Mouse (Mus musculus) lung, embryonic 14.5 days (tissue): ENCODE data around the gene Lypd9. TPM values are rescaled to one million over a fixed set of nuclear protein-coding genes. Genes with fewer than 3 reads are reported as not detected.

ENCODE experiments used
- ATAC-seq: fragments of 200-750 bp; cut with Nextera tagmentation; 2 replicates; pipeline ENCODE4 v1.8.0; 2017; ENCODE audit warnings: mild to moderate bottlenecking, moderate TSS enrichment, moderate library complexity; ENCODE audit not compliant: insufficient read depth
- DNase-seq: peaks from one replicate; pipeline ENCODE4 v3.0.0-alpha.2; 2015
- H3K27ac ChIP-seq: fragments of 300-500 bp; sonication (generic); 2 replicates; pipeline ENCODE4 v1.5.1; 2014; ENCODE audit warnings: low read depth, mild to moderate bottlenecking, moderate library complexity
- H3K27me3 ChIP-seq: fragments of 300-500 bp; sonication (generic); 2 replicates; pipeline ENCODE4 v1.6.1; 2014; ENCODE audit warnings: low read length, control low read depth; ENCODE audit not compliant: insufficient read depth
- H3K36me3 ChIP-seq: fragments of 300-500 bp; sonication (generic); 2 replicates; pipeline ENCODE4 v1.6.1; 2014; ENCODE audit warnings: control low read depth; ENCODE audit not compliant: insufficient read depth
- H3K4me1 ChIP-seq: fragments of 300-500 bp; sonication (generic); 2 replicates; pipeline ENCODE4 v1.6.1; 2014; ENCODE audit warnings: antibody characterized with exemption, control low read depth; ENCODE audit not compliant: insufficient read depth
- H3K4me2 ChIP-seq: fragments of 300-500 bp; sonication (generic); 2 replicates; pipeline ENCODE4 v1.6.1; 2014; ENCODE audit warnings: mild to moderate bottlenecking
- H3K4me3 ChIP-seq: fragments of 300-500 bp; sonication (generic); 2 replicates; pipeline ENCODE4 v1.5.1; 2014; ENCODE audit warnings: low read depth, low read length
- H3K9ac ChIP-seq: fragments of 300-500 bp; sonication (generic); 2 replicates; pipeline ENCODE4 v1.6.1; 2014
- H3K9me3 ChIP-seq: fragments of 300-500 bp; sonication (generic); 2 replicates; pipeline ENCODE4 v1.6.1; 2016; ENCODE audit warnings: low read depth, low read length, control low read depth
- CTCF ChIP-seq: IDR thresholded peaks from 2 replicates; pipeline ENCODE4 v1.5.1; 2016; ENCODE audit warnings: antibody characterized with exemption, low read depth
- WGBS: fragments of 180-500 bp; shearing (Covaris S2); extraction: QIAGEN DNeasy Blood & Tissue Kit; methylation state at CpG from one replicate; pipeline ENCODE4 v1.1.7; 2014; 5-methylcytosine and 5-hydroxymethylcytosine counted together
- polyA plus RNA-seq: library from polyadenylated mRNA; unstranded; fragments of >200 nt; fragmentation: Nextera tagmentation; extraction: Ambion mirVana; gene quantifications from 2 replicates; pipeline ENCODE4 v1.2.1, GENCODE M21; 2014

Gene Lypd9
- polyA plus RNA-seq, 1 experiment from 2014 or later = not detected

DNA sequence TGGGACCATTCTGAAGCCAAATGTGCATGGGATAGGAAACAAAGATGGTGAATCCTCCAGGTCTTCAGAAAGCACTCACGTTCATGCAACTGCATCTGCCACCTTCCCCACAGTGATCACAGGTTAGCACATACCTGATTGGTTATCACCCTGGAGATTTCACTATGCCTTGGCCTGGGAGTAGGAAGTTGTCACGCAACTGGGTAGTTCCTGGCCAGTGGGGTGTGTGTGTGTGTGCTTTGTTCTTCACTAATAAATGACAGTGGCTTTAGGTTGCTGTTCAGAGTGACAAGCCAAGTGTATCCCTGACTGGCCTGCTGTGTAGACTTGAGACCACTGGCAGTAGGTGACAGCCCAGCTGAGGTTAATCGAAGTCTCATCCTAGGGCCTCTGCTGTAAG, 20.5 kb downstream of the Lypd9 start, which contains the start of gene Gm12253:
Gene Gm12253, plus strand, starts transcription at position 301 of the 400 bp plus-strand sequence.
- DNase-seq (no peak), ATAC-seq (no peak)
- Histone ChIP-seq H3K9me3 (no peaks in the 10 kb centered on the region), H3K27ac (no peak within 1 kb of the TSS), H3K36me3 (no peaks in the 10 kb centered on the region), H3K27me3 (no peaks in the 10 kb centered on the region), H3K9ac (no peak within 1 kb of the TSS), H3K4me3 (no peak within 1 kb of the TSS), H3K4me2 (no peak within 1 kb of the TSS), H3K4me1 (no peaks in the 10 kb centered on the region)
- no peak for TF ChIP-seq CTCF
- 74% methylated on average over 3 of the region's 3 CpGs for WGBS

DNA sequence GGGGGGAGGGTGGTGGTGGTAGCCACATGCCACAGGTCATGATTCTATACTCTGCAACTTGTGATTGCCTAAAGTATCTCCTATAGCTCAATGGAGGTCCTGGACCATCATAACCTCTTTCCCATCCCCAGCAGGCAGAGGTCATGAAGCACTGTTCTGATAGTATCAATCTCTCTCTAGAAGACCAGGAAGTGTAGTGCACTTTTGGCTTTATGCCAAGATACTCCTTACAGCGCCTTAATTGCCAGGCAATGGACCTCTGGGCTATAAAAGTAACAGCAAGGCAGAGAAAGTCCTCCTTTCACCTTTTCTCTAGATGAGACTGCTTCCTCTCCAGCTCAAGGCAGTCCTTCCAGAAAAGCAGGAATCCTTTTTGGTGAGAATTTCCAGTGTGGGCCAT, 31.9 kb downstream of the Lypd9 start, which contains the start of gene 1810065E05Rik:
Gene 1810065E05Rik, plus strand, starts transcription at position 297 of the 400 bp plus-strand sequence.
- Histone ChIP-seq H3K4me1 (no peaks in the 10 kb centered on the region), H3K9ac (no peak within 1 kb of the TSS), H3K27me3 (no peaks in the 10 kb centered on the region), H3K36me3 (no peaks in the 10 kb centered on the region), H3K27ac (no peak within 1 kb of the TSS), H3K4me2 (no peak within 1 kb of the TSS), H3K9me3 (no peaks in the 10 kb centered on the region), H3K4me3 (no peak within 1 kb of the TSS)
- TF ChIP-seq CTCF = no peak
- DNase-seq = no peak
- WGBS = 66% methylated on average over 1 of the region's 1 CpGs
- no peak for ATAC-seq

DNA sequence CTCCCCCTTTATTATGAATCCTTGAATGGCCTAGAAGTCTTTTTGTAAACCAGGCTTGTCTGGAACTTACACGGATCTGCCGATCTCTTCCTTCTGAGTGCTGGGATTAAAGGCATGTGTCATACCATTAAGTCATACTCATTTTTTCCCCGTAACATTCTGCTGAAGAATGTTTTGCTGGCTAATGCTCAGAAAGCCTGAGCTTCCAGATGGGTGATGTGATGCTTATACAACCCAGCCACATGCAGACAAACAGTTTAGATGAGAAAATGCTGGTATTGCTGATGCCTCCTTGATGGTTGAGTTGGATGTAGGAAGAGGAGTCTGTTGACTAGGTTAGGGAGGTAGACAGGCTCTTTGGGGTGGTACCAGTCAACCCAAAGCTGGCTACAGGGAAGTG, 34.4 kb downstream of the Lypd9 start:
- no peak for ATAC-seq

DNA sequence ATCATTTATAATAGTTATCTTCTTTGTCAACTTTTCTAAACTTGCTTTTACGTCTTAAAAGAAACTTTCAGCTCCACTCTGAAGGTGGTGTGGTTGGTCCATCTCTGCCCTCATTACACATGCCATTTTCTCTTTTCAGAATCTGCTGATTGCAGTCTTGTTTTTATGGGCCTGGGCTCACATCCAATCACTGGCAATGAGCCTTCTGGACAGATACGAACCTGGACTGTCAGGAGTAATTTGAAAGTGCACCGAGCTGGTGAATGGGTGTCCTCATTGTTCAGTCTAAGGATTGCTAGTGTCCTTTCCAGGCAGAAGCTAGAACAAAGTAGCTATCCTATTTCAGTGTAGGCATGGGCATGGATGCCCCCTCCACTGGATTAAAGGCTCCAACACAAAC, 44.7 kb downstream of the Lypd9 start:
- DNase-seq = no peak
- 67% methylated on average over 3 of the region's 3 CpGs for WGBS

More for the DNA sequence above, 34.4 kb downstream of the Lypd9 start:
- Histone ChIP-seq H3K4me1 (no peaks in the 10 kb centered on the region), H3K36me3 (no peaks in the 10 kb centered on the region), H3K27me3 (no peaks in the 10 kb centered on the region), H3K9me3 (no peaks in the 10 kb centered on the region), H3K4me2 (no peak overlapping the region), H3K9ac (no peak overlapping the region), H3K27ac (no peak overlapping the region), H3K4me3 (no peak overlapping the region)
- DNase-seq = no peak
- TF ChIP-seq CTCF = no peak
- 49% methylated on average over 3 of the region's 3 CpGs for WGBS

DNA sequence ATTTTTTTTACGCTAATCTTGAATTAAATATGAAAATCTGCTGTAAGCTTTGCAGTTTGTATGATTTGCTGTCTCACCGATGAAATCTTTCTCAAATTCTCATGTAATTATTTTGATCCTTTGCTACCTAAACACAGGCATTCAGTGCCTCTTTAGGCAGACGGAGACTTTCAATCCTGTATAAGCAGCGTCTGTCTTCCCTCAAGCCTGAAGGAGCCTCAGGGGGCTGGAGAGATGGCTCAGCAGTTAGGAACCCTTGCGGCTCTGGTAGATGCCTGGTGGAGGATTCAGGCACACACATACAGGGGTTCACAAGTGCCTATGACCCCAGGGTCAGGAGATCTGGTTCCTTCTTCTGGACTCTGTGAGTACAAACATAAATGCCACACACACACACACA, 52.1 kb downstream of the Lypd9 start:
- ATAC-seq = no peak
- H3K4me1 ChIP-seq = no peaks in the 10 kb centered on the region
- WGBS = 54% methylated on average over 5 of the region's 5 CpGs
- H3K4me3 ChIP-seq = no peak overlapping the region
- H3K9me3 ChIP-seq = no peaks in the 10 kb centered on the region
- no peaks in the 10 kb centered on the region for H3K27me3 ChIP-seq
- DNase-seq = no peak
- H3K4me2 ChIP-seq = no peak overlapping the region
- TF ChIP-seq CTCF = no peak
- H3K36me3 ChIP-seq = no peaks in the 10 kb centered on the region
- no peak overlapping the region for H3K9ac ChIP-seq
- H3K27ac ChIP-seq = no peak overlapping the region

More for the DNA sequence above, 44.7 kb downstream of the Lypd9 start:
- no peaks in the 10 kb centered on the region for H3K27me3 ChIP-seq
- no peak for TF ChIP-seq CTCF
- H3K9ac ChIP-seq = no peak overlapping the region
- no peak overlapping the region for H3K4me3 ChIP-seq
- H3K27ac ChIP-seq = no peak overlapping the region
- ATAC-seq = no peak
- H3K4me1 ChIP-seq = no peaks in the 10 kb centered on the region
- no peaks in the 10 kb centered on the region for H3K36me3 ChIP-seq
- no peak overlapping the region for H3K4me2 ChIP-seq
- H3K9me3 ChIP-seq = no peaks in the 10 kb centered on the region

DNA sequence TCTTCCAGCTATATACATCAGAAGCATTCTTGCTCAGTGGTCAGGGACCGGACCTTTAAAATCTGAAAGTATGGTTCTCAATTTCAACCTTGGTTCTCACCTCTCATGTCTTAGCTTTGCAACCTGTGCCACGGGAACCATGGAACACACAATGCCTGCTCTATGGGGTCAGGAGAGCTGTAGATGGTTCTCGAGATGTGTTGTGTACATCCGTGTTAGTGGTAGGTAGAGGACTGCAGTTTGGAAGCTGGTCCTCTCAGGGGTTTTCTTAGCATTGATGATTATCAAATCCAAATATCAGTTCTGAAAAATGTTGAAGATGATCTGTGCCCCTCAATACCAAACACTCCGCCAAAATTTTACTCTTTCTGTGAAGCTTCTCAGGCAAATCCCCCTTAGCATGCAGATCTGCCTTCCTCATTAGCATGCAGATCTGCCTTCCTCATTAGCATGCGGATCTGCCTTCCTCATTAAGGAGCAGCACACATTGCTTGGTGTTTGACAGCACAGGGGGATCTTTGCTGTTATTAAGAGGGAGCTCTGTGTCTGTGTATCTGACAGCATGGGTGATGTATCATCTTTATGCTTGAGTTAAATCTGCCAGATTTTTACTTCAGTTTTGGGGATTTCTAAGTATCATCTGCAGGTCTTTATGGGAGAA, 52.6 kb downstream of the Lypd9 start:
- Histone ChIP-seq H3K27ac (no peak overlapping the region), H3K27me3 (no peaks in the 10 kb centered on the region), H3K4me3 (no peak overlapping the region), H3K9me3 (no peaks in the 10 kb centered on the region), H3K36me3 (no peaks in the 10 kb centered on the region), H3K4me2 (no peak overlapping the region), H3K4me1 (no peaks in the 10 kb centered on the region), H3K9ac (no peak overlapping the region)
- WGBS = 56% methylated on average over 6 of the region's 6 CpGs
- no peak for TF ChIP-seq CTCF
- ATAC-seq = no peak
- DNase-seq = no peak

Other genes with a start within 250 kb of the Lypd9 start
- gene 4930438A08Rik, start 178.1 kb downstream of the Lypd9 start, polyA plus RNA-seq = not detected in 2 replicates
- 13.9 and 15.2 TPM in 2 replicates for gene Zfp692, start 145.9 kb downstream of the Lypd9 start, polyA plus RNA-seq
- 31.3 and 39.1 TPM in 2 replicates for gene Zfp672, start 122.6 kb downstream of the Lypd9 start, polyA plus RNA-seq
- gene Sh3bp5l, start 122.2 kb downstream of the Lypd9 start, polyA plus RNA-seq = 26.3 and 26.4 TPM in 2 replicates
- not detected in 2 replicates for gene Lypd8, start 73.9 kb downstream of the Lypd9 start, polyA plus RNA-seq
- gene 1810065E05Rik, start 31.8 kb downstream of the Lypd9 start, polyA plus RNA-seq = not detected in 2 replicates
- gene Gm12253, start 20.4 kb downstream of the Lypd9 start, polyA plus RNA-seq = not detected in 2 replicates
- gene Olfr30, start 9.3 kb upstream of the Lypd9 start, polyA plus RNA-seq = not detected in 2 replicates
- not detected in 2 replicates for gene Olfr332, start 39.6 kb upstream of the Lypd9 start, polyA plus RNA-seq
- gene Olfr331, start 49.6 kb upstream of the Lypd9 start, polyA plus RNA-seq = not detected in 2 replicates
- gene Olfr330, start 81.9 kb upstream of the Lypd9 start, polyA plus RNA-seq = not detected in 2 replicates
- not detected in 2 replicates for gene Olfr329-ps, start 93.5 kb upstream of the Lypd9 start, polyA plus RNA-seq
- gene Olfr328, start 102.7 kb upstream of the Lypd9 start, polyA plus RNA-seq = 0.07 and 0.08 TPM in 2 replicates
- not detected in 2 replicates for gene Olfr224, start 117.6 kb upstream of the Lypd9 start, polyA plus RNA-seq
- not detected in 2 replicates for gene Olfr325, start 124.8 kb upstream of the Lypd9 start, polyA plus RNA-seq
- gene Olfr324, start 142.2 kb upstream of the Lypd9 start, polyA plus RNA-seq = not detected in 2 replicates
- gene 2210407C18Rik, start 163.2 kb upstream of the Lypd9 start, polyA plus RNA-seq = not detected in 2 replicates
- not detected in 2 replicates for gene Olfr323, start 177.6 kb upstream of the Lypd9 start, polyA plus RNA-seq
- 0.11 TPM in 1 of 2 replicates, not detected in the other for gene Trim58, start 187.5 kb upstream of the Lypd9 start, polyA plus RNA-seq
- not detected in 2 replicates for gene Olfr322, start 205.9 kb upstream of the Lypd9 start, polyA plus RNA-seq
- not detected in 2 replicates for gene Olfr320, start 228.2 kb upstream of the Lypd9 start, polyA plus RNA-seq
- gene Olfr319, start 246.2 kb upstream of the Lypd9 start, polyA plus RNA-seq = not detected in 2 replicates